Mouse (Mus musculus): ENCODE measurements around the gene Cdk5.

GRCm38 (mm10) chr5:24409466-24409865, 13.9 kb downstream of the Cdk5 start:
- TF ChIP-seq EP300 (IDR thresholded peaks at IDR 0.05; ENCODE audit: low read depth) (no peak), CTCF (IDR thresholded peaks at IDR 0.05; ENCODE audit: low read depth) (no peak)

Measured in heart, postnatal 0 days (tissue).